Mouse (Mus musculus) MEL (cell line): ENCODE measurements at regions not wholly inside any gene's neighbourhood (a gene's known extent, or its start where the extent isn't known, plus 50 kb on each side); places are given as distances from the start of the nearest gene placed in this dataset.

ENCODE experiments used
- DNase-seq: peaks from one replicate; pipeline ENCODE4 v3.0.0; 2011; ENCODE audit warnings: low read depth, low spot score
- H3K27ac ChIP-seq: 2 replicates; pipeline ENCODE4 v1.5.1; 2012; ENCODE audit warnings: low read depth, mild to moderate bottlenecking, control low read depth, low read length, moderate library complexity; ENCODE audit not compliant: control insufficient read depth
- H3K27me3 ChIP-seq, 2 experiments: fragments of 150-350 bp in 1 of 2; sonication (generic) in 1 of 2; 2 replicates each; pipeline ENCODE4 v1.6.1; 2012; ENCODE audit warnings: low read length in 2 of 2, mild to moderate bottlenecking in 2 of 2, improper control_type of control experiment in 1 of 2, moderate library complexity in 1 of 2; ENCODE audit not compliant: insufficient read depth in 2 of 2, control insufficient read depth in 1 of 2
- H3K36me3 ChIP-seq, 2 experiments: 2 replicates each; pipeline ENCODE4 v1.6.1; 2012 to 2014; ENCODE audit warnings: low read length in 2 of 2, improper control_type of control experiment in 1 of 2, inconsistent platforms in 1 of 2, mild to moderate bottlenecking in 1 of 2; ENCODE audit not compliant: insufficient read depth in 2 of 2, control insufficient read depth in 1 of 2
- H3K4me1 ChIP-seq, 2 experiments: fragments of 150-350 bp in 1 of 2; sonication (generic) in 1 of 2; 2 replicates each; pipeline ENCODE4 v1.6.1; 2012; ENCODE audit warnings: low read length in 2 of 2, improper control_type of control experiment in 1 of 2, mild to moderate bottlenecking in 1 of 2; ENCODE audit not compliant: insufficient read depth in 2 of 2, control insufficient read depth in 1 of 2
- H3K4me3 ChIP-seq, 2 experiments: fragments of 150-350 bp in 1 of 2; sonication (generic) in 1 of 2; 2 replicates each; pipeline ENCODE4 v1.5.1; 2012; ENCODE audit warnings: low read depth in 2 of 2, low read length in 2 of 2, mild to moderate bottlenecking in 2 of 2, moderate library complexity in 2 of 2, control low read depth in 1 of 2, improper control_type of control experiment in 1 of 2; ENCODE audit not compliant: control insufficient read depth in 1 of 2, insufficient read depth in 1 of 2
- H3K79me2 ChIP-seq: 2 replicates; pipeline ENCODE4 v1.6.1; 2012; ENCODE audit warnings: mild to moderate bottlenecking, low read length, moderate library complexity; ENCODE audit not compliant: control insufficient read depth, poor library complexity, insufficient read depth
- H3K9ac ChIP-seq: 2 replicates; pipeline ENCODE4 v1.6.1; 2012; ENCODE audit warnings: low read depth, mild to moderate bottlenecking, control low read depth, low read length, moderate library complexity; ENCODE audit not compliant: control insufficient read depth, poor library complexity, severe bottlenecking
- H3K9me3 ChIP-seq: fragments of 150-350 bp; sonication (generic); replicated peaks from 2 replicates; pipeline ENCODE4 v1.6.1; 2012; ENCODE audit warnings: mild to moderate bottlenecking, low read length, improper control_type of control experiment, moderate library complexity; ENCODE audit not compliant: insufficient read depth
- CHD1 ChIP-seq: IDR thresholded peaks from 2 replicates; pipeline ENCODE4 v1.6.1; 2012; ENCODE audit warnings: low read depth, mild to moderate bottlenecking, inconsistent platforms, low read length, improper control_type of control experiment
- CHD2 ChIP-seq: IDR thresholded peaks from 2 replicates; pipeline ENCODE4 v1.6.1; 2011; ENCODE audit warnings: low read length, improper control_type of control experiment
- CTCF ChIP-seq, 3 experiments: IDR thresholded peaks in 2 of 3; conservative IDR thresholded peaks in 1 of 3; 2 replicates each; pipeline ENCODE4 v1.5.1; 2011 to 2012; ENCODE audit warnings: low read length in 3 of 3, low read depth in 2 of 3, mild to moderate bottlenecking in 2 of 3, improper control_type of control experiment in 1 of 3, inconsistent platforms in 1 of 3, mixed read lengths in 1 of 3, moderate library complexity in 1 of 3; ENCODE audit not compliant: control insufficient read depth in 1 of 3, insufficient read depth in 1 of 3, poor library complexity in 1 of 3, severe bottlenecking in 1 of 3
- E2F4 ChIP-seq: IDR thresholded peaks from 2 replicates; pipeline ENCODE4 v1.6.1; 2011; ENCODE audit warnings: low read depth, low read length, improper control_type of control experiment, borderline replicate concordance
- ETS1 ChIP-seq: IDR thresholded peaks from 2 replicates; pipeline ENCODE4 v1.6.1; 2012; ENCODE audit warnings: low read depth, mild to moderate bottlenecking, inconsistent platforms, low read length, improper control_type of control experiment, moderate library complexity
- GABPA ChIP-seq: IDR thresholded peaks from 2 replicates; pipeline ENCODE4 v1.6.1; 2012; ENCODE audit warnings: low read depth, mild to moderate bottlenecking, inconsistent platforms, low read length, improper control_type of control experiment, moderate library complexity
- GATA1 ChIP-seq: IDR thresholded peaks from 2 replicates; pipeline ENCODE4 v1.6.1; 2011; ENCODE audit warnings: low read depth, low read length, improper control_type of control experiment
- HCFC1 ChIP-seq: IDR thresholded peaks from 2 replicates; pipeline ENCODE4 v1.6.1; 2012; ENCODE audit warnings: low read depth, mild to moderate bottlenecking, inconsistent platforms, low read length, improper control_type of control experiment, moderate library complexity
- JUND ChIP-seq: IDR thresholded peaks from 2 replicates; pipeline ENCODE4 v1.6.1; 2011; ENCODE audit warnings: low read depth, mild to moderate bottlenecking, improper control_type of control experiment, low read length
- MAFK ChIP-seq: IDR thresholded peaks from 2 replicates; pipeline ENCODE4 v1.6.1; 2011; ENCODE audit warnings: low read depth, mild to moderate bottlenecking, low read length, improper control_type of control experiment, borderline replicate concordance
- MAX ChIP-seq: IDR thresholded peaks from 2 replicates; pipeline ENCODE4 v1.6.1; 2011; ENCODE audit warnings: low read length, improper control_type of control experiment
- MAZ ChIP-seq: IDR thresholded peaks from 2 replicates; pipeline ENCODE4 v1.6.1; 2012; ENCODE audit warnings: low read depth, mild to moderate bottlenecking, inconsistent platforms, low read length, improper control_type of control experiment
- MYC ChIP-seq: IDR thresholded peaks from 2 replicates; pipeline ENCODE4 v1.6.1; 2011; ENCODE audit warnings: low read depth, mild to moderate bottlenecking, low read length, improper control_type of control experiment, moderate library complexity
- NELFE ChIP-seq: IDR thresholded peaks from 2 replicates; pipeline ENCODE4 v1.6.1; 2011; ENCODE audit warnings: low read depth, low read length, improper control_type of control experiment
- POLR2A ChIP-seq, 2 experiments: IDR thresholded peaks; 2 replicates each; pipeline ENCODE4 v1.6.1; 2011 to 2012; ENCODE audit warnings: low read length in 2 of 2, mild to moderate bottlenecking in 2 of 2, control low read depth in 1 of 2, improper control_type of control experiment in 1 of 2, low read depth in 1 of 2, moderate library complexity in 1 of 2; ENCODE audit not compliant: control insufficient read depth in 1 of 2, insufficient read depth in 1 of 2, poor library complexity in 1 of 2
- POLR2AphosphoS5 ChIP-seq: IDR thresholded peaks from 2 replicates; pipeline ENCODE4 v1.6.1; 2012; ENCODE audit warnings: low read depth, borderline replicate concordance, mild to moderate bottlenecking, inconsistent platforms, low read length, moderate library complexity, mixed read lengths
- RCOR1 ChIP-seq: IDR thresholded peaks from 2 replicates; pipeline ENCODE4 v1.6.1; 2012; ENCODE audit warnings: low read depth, mild to moderate bottlenecking, inconsistent platforms, low read length, improper control_type of control experiment
- SIN3A ChIP-seq: IDR thresholded peaks from 2 replicates; pipeline ENCODE4 v1.6.1; 2012; ENCODE audit warnings: low read length, improper control_type of control experiment, inconsistent platforms
- SMC3 ChIP-seq: IDR thresholded peaks from 2 replicates; pipeline ENCODE4 v1.6.1; 2011; ENCODE audit warnings: low read depth, low read length, improper control_type of control experiment
- TBP ChIP-seq: IDR thresholded peaks from 2 replicates; pipeline ENCODE4 v1.8.0; 2011; ENCODE audit warnings: low read depth, low read length, improper control_type of control experiment
- TCF12 ChIP-seq: IDR thresholded peaks from 2 replicates; pipeline ENCODE4 v1.6.1; 2014; ENCODE audit warnings: low read depth, mild to moderate bottlenecking, inconsistent platforms, low read length, improper control_type of control experiment, moderate library complexity
- UBTF ChIP-seq: IDR thresholded peaks from 2 replicates; pipeline ENCODE4 v1.6.1; 2012; ENCODE audit warnings: low read depth, mild to moderate bottlenecking, inconsistent platforms, low read length, improper control_type of control experiment, moderate library complexity, borderline replicate concordance; ENCODE audit not compliant: insufficient read depth
- USF1 ChIP-seq: IDR thresholded peaks from 2 replicates; pipeline ENCODE4 v1.6.1; 2014; ENCODE audit warnings: low read depth, mild to moderate bottlenecking, inconsistent platforms, low read length, improper control_type of control experiment, moderate library complexity
- ZC3H11A ChIP-seq: IDR thresholded peaks from 2 replicates; pipeline ENCODE4 v1.6.1; 2012; ENCODE audit warnings: low read depth, mild to moderate bottlenecking, inconsistent platforms, low read length, improper control_type of control experiment
- ZKSCAN1 ChIP-seq: IDR thresholded peaks from 2 replicates; pipeline ENCODE4 v1.6.1; 2012; ENCODE audit warnings: low read depth, mild to moderate bottlenecking, inconsistent platforms, low read length, improper control_type of control experiment, moderate library complexity
- ZMIZ1 ChIP-seq: IDR thresholded peaks from 2 replicates; pipeline ENCODE4 v1.6.1; 2012; ENCODE audit warnings: low read depth, mild to moderate bottlenecking, inconsistent platforms, low read length, improper control_type of control experiment, moderate library complexity
- ZNF384 ChIP-seq: IDR thresholded peaks from 2 replicates; pipeline ENCODE4 v1.6.1; 2012; ENCODE audit warnings: low read depth, mild to moderate bottlenecking, inconsistent platforms, low read length, improper control_type of control experiment

DNA sequence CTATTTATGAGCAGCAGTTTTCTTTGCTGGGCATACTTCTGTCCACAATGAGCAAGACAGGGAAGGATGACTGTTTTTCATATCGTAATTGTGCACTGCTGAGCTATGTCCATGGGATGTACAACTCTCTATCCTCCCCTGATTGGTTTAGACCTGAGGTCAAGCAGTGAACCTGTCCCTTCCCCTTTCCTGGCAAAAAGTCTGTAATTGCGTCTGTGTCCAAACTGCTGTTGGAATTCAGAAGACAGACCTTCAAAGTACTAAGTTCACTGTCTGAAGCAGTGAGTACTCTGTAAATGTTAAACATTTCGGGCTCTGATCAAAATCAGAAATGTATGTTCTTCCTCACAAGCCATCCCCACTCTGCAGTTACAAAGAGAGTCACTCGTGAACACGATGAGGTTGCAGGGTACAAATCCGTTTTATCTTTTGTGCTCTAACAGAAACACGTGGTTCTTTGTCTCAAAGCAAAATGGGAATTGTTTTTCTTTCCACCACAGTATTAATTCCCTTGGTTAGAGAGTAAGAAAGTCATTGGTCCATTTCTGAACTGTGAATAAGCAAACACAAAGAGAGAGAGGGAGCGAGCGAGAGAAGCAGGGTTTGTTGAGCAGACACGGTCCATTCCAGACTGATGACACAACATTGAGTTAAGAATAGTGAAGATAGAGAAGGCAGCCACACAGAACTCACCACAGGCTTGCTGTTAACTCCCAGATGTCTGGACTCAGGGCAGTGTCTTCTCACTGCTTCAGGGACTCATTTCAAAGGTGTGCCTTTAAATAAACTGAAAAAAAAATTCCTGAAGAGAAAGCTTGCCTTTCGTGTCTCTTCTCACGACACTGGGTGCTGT, 70.4 kb upstream of the Ifne start:
- H3K9me3 ChIP-seq, result no peaks in the 10 kb centered on the region
- TF ChIP-seq JUND, result no peak
- no peak for TF ChIP-seq POLR2A (IDR thresholded peaks at IDR 0.05; ENCODE audit: control insufficient read depth in 1 of 2, insufficient read depth in 1 of 2, low read depth in 1 of 2, low read length in 2 of 2, poor library complexity in 1 of 2)
- no peak for TF ChIP-seq GABPA
- no peak for TF ChIP-seq ZNF384
- TF ChIP-seq ETS1, result no peak
- no peak for TF ChIP-seq ZKSCAN1
- TF ChIP-seq USF1, result no peak
- TF ChIP-seq MAZ, result no peak
- TF ChIP-seq POLR2AphosphoS5, result no peak
- no peak for TF ChIP-seq SIN3A
- TF ChIP-seq CHD1, result no peak
- no peak for TF ChIP-seq ZMIZ1
- no peak for TF ChIP-seq SMC3
- TF ChIP-seq NELFE, result no peak
- TF ChIP-seq GATA1, result no peak
- TF ChIP-seq TBP, result no peak
- TF ChIP-seq TCF12, result no peak
- no peak for TF ChIP-seq MYC
- TF ChIP-seq, all 39 proteins: peak for 0
- Histone ChIP-seq H3K27me3 (peaks cover 2% of the 10 kb centered on the region in 2 experiments; a peak in 3 of 4 replicates), H3K27ac (no peak overlapping the region), H3K9ac (no peak overlapping the region), H3K79me2 (no peaks in the 10 kb centered on the region), H3K4me1 (no peaks in the 10 kb centered on the region), H3K36me3 (no peaks in the 10 kb centered on the region), H3K4me3 (no peak overlapping the region)
- DNase-seq, result no peak

DNA sequence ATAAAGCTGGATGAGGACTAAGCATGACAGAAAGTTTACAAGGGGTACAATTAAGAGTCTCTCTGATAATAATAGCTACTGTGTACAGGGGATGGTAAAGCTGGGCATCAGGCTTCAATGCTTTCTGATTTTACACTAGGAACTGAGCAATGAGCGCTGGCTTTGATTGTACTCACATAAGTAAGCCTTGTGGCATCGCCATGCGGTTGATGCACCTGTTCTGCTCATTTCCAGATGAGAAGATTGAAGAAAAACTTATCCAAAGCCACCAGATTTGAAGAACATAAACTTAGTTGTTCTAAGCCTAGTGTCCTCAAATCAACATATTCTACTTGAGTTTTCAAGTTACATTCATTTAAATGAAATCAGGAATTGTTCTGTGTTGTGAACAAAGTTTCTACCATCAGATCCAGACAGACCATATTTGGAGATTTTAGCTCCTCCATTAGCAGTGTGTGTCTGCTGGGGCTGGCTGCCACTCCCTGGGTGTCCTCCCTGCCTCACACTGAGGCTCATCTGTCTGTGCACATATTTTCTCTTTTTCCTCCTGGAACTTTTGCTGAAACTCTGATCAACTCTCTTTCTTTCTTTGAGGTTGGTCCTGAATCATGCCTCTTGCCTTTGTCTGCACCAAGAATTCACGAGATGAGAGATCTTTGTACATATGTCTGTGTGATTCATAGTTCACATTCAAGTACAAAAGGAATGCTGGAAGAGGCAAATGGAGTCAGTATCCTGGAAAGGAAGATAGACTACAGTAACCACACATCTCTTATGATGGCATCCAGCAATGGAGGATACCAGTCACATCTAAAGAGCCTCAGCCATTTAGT, 68.2 kb upstream of the Ifne start:
- Histone ChIP-seq H3K36me3 (no peaks in the 10 kb centered on the region), H3K9ac (no peak overlapping the region), H3K9me3 (no peaks in the 10 kb centered on the region), H3K4me3 (no peak overlapping the region), H3K27me3 (peaks cover 0 to 2% of the 10 kb centered on the region in 2 experiments; a peak in 1 of 4 replicates), H3K79me2 (no peaks in the 10 kb centered on the region), H3K4me1 (no peaks in the 10 kb centered on the region), H3K27ac (no peak overlapping the region)
- DNase-seq, result no peak
- TF ChIP-seq HCFC1 (no peak), SMC3 (no peak), TBP (no peak), UBTF (no peak), E2F4 (no peak), ZMIZ1 (no peak), MAZ (no peak), RCOR1 (no peak), GABPA (no peak), ZC3H11A (no peak), CHD2 (no peak), MAX (no peak), MAFK (no peak), CTCF (IDR thresholded peaks at IDR 0.05 in 2 of 3, conservative IDR thresholded peaks at IDR 0.05 in 1 of 3; ENCODE audit: control insufficient read depth in 1 of 3, insufficient read depth in 1 of 3, low read depth in 2 of 3, low read length in 3 of 3, poor library complexity in 1 of 3, severe bottlenecking in 1 of 3) (no peak)
